Mouse (Mus musculus) C2C12 (cell line): Measurements from ENCODE around the gene Gm10959.

Experiments
- CEBPB ChIP-seq: IDR thresholded peaks from one replicate; pipeline ENCODE4 v1.6.1; 2011; ENCODE audit warnings: low read depth, mild to moderate bottlenecking, control low read depth, moderate library complexity
- CTCF ChIP-seq: IDR thresholded peaks from one replicate; pipeline ENCODE4 v1.5.1; 2011; ENCODE audit not compliant: control insufficient read depth, insufficient read depth, insufficient read length
- MAX ChIP-seq: IDR thresholded peaks from one replicate; pipeline ENCODE4 v1.6.1; 2011; ENCODE audit warnings: mild to moderate bottlenecking, control low read depth
- MYOD1 ChIP-seq: IDR thresholded peaks from one replicate; pipeline ENCODE4 v1.6.1; 2011; ENCODE audit warnings: low read depth; ENCODE audit not compliant: control insufficient read depth, insufficient read length
- MYOG ChIP-seq: IDR thresholded peaks from one replicate; pipeline ENCODE4 v1.6.1; 2011; ENCODE audit not compliant: control insufficient read depth, insufficient read length; ENCODE audit errors: extremely low read depth
- USF1 ChIP-seq: IDR thresholded peaks from one replicate; pipeline ENCODE4 v1.6.1; 2011; ENCODE audit warnings: low read depth, mild to moderate bottlenecking, control low read depth, moderate library complexity

DNA sequence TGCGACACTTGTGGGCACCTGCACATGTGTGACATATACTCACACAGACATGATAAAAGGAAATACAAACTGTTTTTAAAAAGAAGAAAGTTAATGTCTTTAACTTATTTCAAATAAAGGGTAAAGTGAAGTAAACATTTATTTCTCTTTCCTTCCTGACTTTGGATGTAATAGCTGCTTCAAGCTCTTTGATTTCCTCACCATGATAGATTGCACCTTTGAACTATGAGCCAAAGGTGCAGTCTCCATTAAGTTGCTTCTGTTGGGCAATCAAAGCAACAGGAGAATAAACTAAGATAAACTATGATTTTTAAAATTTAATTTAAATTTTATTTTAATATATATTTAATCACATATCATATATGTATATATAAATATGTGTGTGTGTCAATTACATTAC lies 50.9 kb downstream of the Gm10959 start:
- TF ChIP-seq CTCF: no peak
- no peak for TF ChIP-seq MAX
- no peak for TF ChIP-seq MYOD1
- TF ChIP-seq USF1: no peak
- TF ChIP-seq MYOG: no peak
- no peak for TF ChIP-seq CEBPB
